Mouse (Mus musculus): ENCODE measurements around the gene Olfr530. TPM values are rescaled to one million over a fixed set of nuclear protein-coding genes. Genes with fewer than 3 reads are reported as not detected.

Olfr530 gene
- polyA plus RNA-seq, 1 experiment from 2014 or later: not detected

Other genes with a start within 250 kb of the Olfr530 start
- gene Mtg1, start 238.8 kb downstream of the Olfr530 start, polyA plus RNA-seq (2014; fragmentation: Nextera tagmentation; extraction: Ambion mirVana): 41.6 and 46.8 TPM in 2 replicates
- gene Sprn, start 221.5 kb downstream of the Olfr530 start, polyA plus RNA-seq (2014; fragmentation: Nextera tagmentation; extraction: Ambion mirVana): not detected in 2 replicates
- not detected in 2 replicates for gene Olfr522, start 211.6 kb downstream of the Olfr530 start, polyA plus RNA-seq (2014; fragmentation: Nextera tagmentation; extraction: Ambion mirVana)
- not detected in 2 replicates for gene Olfr523, start 203.1 kb downstream of the Olfr530 start, polyA plus RNA-seq (2014; fragmentation: Nextera tagmentation; extraction: Ambion mirVana)
- gene Olfr524, start 170.4 kb downstream of the Olfr530 start, polyA plus RNA-seq (2014; fragmentation: Nextera tagmentation; extraction: Ambion mirVana): not detected in 2 replicates
- 0.09 TPM in 1 of 2 replicates, not detected in the other for gene Cd163l1, start 158.1 kb downstream of the Olfr530 start, polyA plus RNA-seq (2014; fragmentation: Nextera tagmentation; extraction: Ambion mirVana)
- not detected in 2 replicates for gene 5830411N06Rik, start 129.0 kb downstream of the Olfr530 start, polyA plus RNA-seq (2014; fragmentation: Nextera tagmentation; extraction: Ambion mirVana)
- gene Olfr525, start 55.5 kb downstream of the Olfr530 start, polyA plus RNA-seq (2014; fragmentation: Nextera tagmentation; extraction: Ambion mirVana): not detected in 2 replicates
- not detected in 2 replicates for gene Olfr527, start 42.3 kb downstream of the Olfr530 start, polyA plus RNA-seq (2014; fragmentation: Nextera tagmentation; extraction: Ambion mirVana)
- not detected in 2 replicates for gene Olfr60, start 14.7 kb downstream of the Olfr530 start, polyA plus RNA-seq (2014; fragmentation: Nextera tagmentation; extraction: Ambion mirVana)
- gene Olfr531, start 26.6 kb upstream of the Olfr530 start, polyA plus RNA-seq (2014; fragmentation: Nextera tagmentation; extraction: Ambion mirVana): not detected in 2 replicates
- not detected in 2 replicates for gene Olfr532, start 45.3 kb upstream of the Olfr530 start, polyA plus RNA-seq (2014; fragmentation: Nextera tagmentation; extraction: Ambion mirVana)
- gene Olfr533, start 87.0 kb upstream of the Olfr530 start, polyA plus RNA-seq (2014; fragmentation: Nextera tagmentation; extraction: Ambion mirVana): not detected in 2 replicates
- gene Olfr535, start 107.9 kb upstream of the Olfr530 start, polyA plus RNA-seq (2014; fragmentation: Nextera tagmentation; extraction: Ambion mirVana): not detected in 2 replicates
- not detected in 2 replicates for gene Olfr536, start 131.1 kb upstream of the Olfr530 start, polyA plus RNA-seq (2014; fragmentation: Nextera tagmentation; extraction: Ambion mirVana)
- not detected in 2 replicates for gene Olfr538, start 191.6 kb upstream of the Olfr530 start, polyA plus RNA-seq (2014; fragmentation: Nextera tagmentation; extraction: Ambion mirVana)
- gene Olfr46, start 224.9 kb upstream of the Olfr530 start, polyA plus RNA-seq (2014; fragmentation: Nextera tagmentation; extraction: Ambion mirVana): not detected in 2 replicates